18 mouse cellular contexts compared by ENCODE assay signal in the genomic region with DNA sequence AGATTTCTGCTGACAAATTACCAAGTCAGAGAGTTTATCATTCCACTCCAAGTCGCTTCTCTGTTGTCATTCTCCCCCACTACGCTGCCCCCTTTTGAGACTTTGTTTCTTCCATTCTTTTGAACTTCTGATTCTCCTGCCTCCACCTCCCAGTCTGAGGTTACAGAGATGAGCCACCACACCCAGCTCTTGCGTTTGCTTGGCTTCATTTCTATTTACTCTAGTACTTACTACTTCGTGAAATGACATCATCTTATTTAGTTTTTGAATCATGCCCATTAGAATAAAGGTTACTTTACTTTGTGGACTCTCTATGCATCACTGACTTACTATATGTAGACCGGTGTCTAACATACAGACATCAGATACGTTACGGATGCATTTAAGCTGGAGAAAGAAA. TPM values are rescaled to one million over a fixed set of nuclear protein-coding genes. Genes with fewer than 3 reads are reported as not detected.
A peak's percentile ranks its signal among the peaks of the same experiment; 100 is the strongest.
DNase-seq lines count a peak whose midpoint lies in the region; ATAC-seq and TF ChIP-seq lines count a peak whose summit lies in the region.
"Had no signal": no experiment of that assay in that cellular context is flagged by ENCODE, and none has a peak within 500 bp of the region (broad histone marks: within the 10 kb centered on the region; RNA-seq: fewer than 3 reads in every experiment).

No protein-coding gene starts in this region.

- no peak for TF ChIP-seq POLR2A in liver, adult 2 months (IDR thresholded peaks at IDR 0.05; ENCODE audit: extremely low read depth, insufficient read depth, low read length)

- no peaks in the 10 kb centered on the region for H3K9me3 ChIP-seq in liver, embryonic 12.5 days (replicated peaks)
- H3K9me3 ChIP-seq in stomach, postnatal 0 days (ENCODE audit: control insufficient read depth, low read length), result no peaks in the 10 kb centered on the region
- H3K9me3 ChIP-seq: embryonic facial prominence, embryonic 12.5 days; heart, embryonic 12.5 days; hindbrain, embryonic 10.5 days had no signal

- no peaks in the 10 kb centered on the region for H3K27me3 ChIP-seq in liver, adult 2 months (ENCODE audit: control insufficient read depth, insufficient read depth, low read length)
- no peaks in the 10 kb centered on the region for H3K27me3 ChIP-seq in liver, embryonic 12.5 days (replicated peaks)
- no peaks in the 10 kb centered on the region for H3K27me3 ChIP-seq in stomach, postnatal 0 days (ENCODE audit: control insufficient read depth, insufficient read depth, low read length)
- H3K27me3 ChIP-seq: embryonic facial prominence, embryonic 12.5 days; heart, embryonic 12.5 days had no signal

- 51% methylated on average over 7 of the region's 7 CpGs for WGBS in liver, adult 2 months
- WGBS in liver, embryonic 12.5 days (ENCODE audit: insufficient replicate concordance), result 73% methylated on average over 7 of the region's 7 CpGs
- WGBS in stomach, postnatal 0 days, result 57% methylated on average over 7 of the region's 7 CpGs

- peaks cover 22% of the 10 kb centered on the region; the same call in 1 of the 2 replicates for H3K79me2 ChIP-seq in liver, adult 2 months (ENCODE audit: control insufficient read depth, insufficient read depth, low read length)

- no peak overlapping the region for H3K4me3 ChIP-seq in liver, adult 2 months (ENCODE audit: insufficient read depth, low read depth, low read length)
- H3K4me3 ChIP-seq in liver, embryonic 12.5 days, result no peak overlapping the region
- no peak overlapping the region for H3K4me3 ChIP-seq in stomach, postnatal 0 days (ENCODE audit: low read depth, low read length)
- H3K4me3 ChIP-seq: embryonic facial prominence, embryonic 12.5 days; heart, embryonic 12.5 days; hindbrain, embryonic 10.5 days had no signal

- no peak overlapping the region for H3K9ac ChIP-seq in liver, adult 2 months (ENCODE audit: low read depth, low read length)
- no peak overlapping the region for H3K9ac ChIP-seq in liver, embryonic 12.5 days
- no peak overlapping the region for H3K9ac ChIP-seq in stomach, postnatal 0 days (ENCODE audit: low read length)
- H3K9ac ChIP-seq: embryonic facial prominence, embryonic 12.5 days; heart, embryonic 12.5 days; hindbrain, embryonic 14.5 days had no signal

- no peak for TF ChIP-seq EP300 in stomach, postnatal 0 days (optimal IDR thresholded peaks at IDR 0.05)

- H3K36me3 ChIP-seq in liver, adult 2 months (ENCODE audit: control insufficient read depth, insufficient read depth, low read length), result no peaks in the 10 kb centered on the region
- H3K36me3 ChIP-seq in liver, embryonic 12.5 days, result peaks cover 25% of the 10 kb centered on the region
- H3K36me3 ChIP-seq in stomach, postnatal 0 days (ENCODE audit: control insufficient read depth, insufficient read depth, low read length), result peaks cover 2% of the 10 kb centered on the region; the same call in 1 of the 2 replicates

- no peak overlapping the region for H3K27ac ChIP-seq in liver, adult 2 months (replicated peaks; ENCODE audit: insufficient read depth, low read depth, low read length)
- no peak overlapping the region for H3K27ac ChIP-seq in liver, embryonic 12.5 days
- no peak overlapping the region for H3K27ac ChIP-seq in stomach, postnatal 0 days (replicated peaks)
- H3K27ac ChIP-seq: embryonic facial prominence, embryonic 12.5 days; hindbrain, embryonic 10.5 days; hindbrain, embryonic 14.5 days had no signal

- no peak for TF ChIP-seq CTCF in liver, adult 2 months (IDR thresholded peaks at IDR 0.05; ENCODE audit: low read depth, low read length)
- no peak for TF ChIP-seq CTCF in stomach, postnatal 0 days (IDR thresholded peaks at IDR 0.05; ENCODE audit: low read depth)

- H3K4me1 ChIP-seq in liver, adult 2 months (ENCODE audit: control insufficient read depth, insufficient read depth, low read length), result peaks cover 11% of the 10 kb centered on the region
- H3K4me1 ChIP-seq in liver, embryonic 12.5 days, result peaks cover 40% of the 10 kb centered on the region
- H3K4me1 ChIP-seq in stomach, postnatal 0 days (replicated peaks; ENCODE audit: control insufficient read depth, insufficient read depth), result no peaks in the 10 kb centered on the region
- H3K4me1 ChIP-seq: embryonic facial prominence, embryonic 12.5 days; hindbrain, embryonic 10.5 days had no signal

- DNase-seq in liver, adult 2 months (ENCODE audit: extremely low read depth, low read depth, low spot score), result peak; percentile 59
- DNase-seq in CD4-positive, CD25-positive, alpha-beta regulatory T cell, adult 2 months (ENCODE audit: low read depth, low spot score), result peak; percentile 47
- DNase-seq in NIH3T3 (ENCODE audit: low read depth), result peak; percentile 6
- DNase-seq in stomach, postnatal 0 days (ENCODE audit: low spot score), result no peak
- no peak for DNase-seq in adrenal gland, adult (ENCODE audit: inconsistent age in 2 of 2, low spot score in 1 of 2)
- DNase-seq in layer of hippocampus, postnatal 10 days (ENCODE audit: low spot score in 2 of 2), result no peak
- DNase-seq: adrenal gland, postnatal 10 days; cerebellum, adult 11 months; cerebellum, adult 8-10 months; cerebellum, postnatal 14 days; embryo, embryonic 11 days; gastrocnemius, postnatal 10 days had no signal

- no peak for ATAC-seq in liver, embryonic 12.5 days
- ATAC-seq in stomach, postnatal 0 days (ENCODE audit: low FRiP score, low TSS enrichment), result peak; percentile 74
- ATAC-seq: forebrain, embryonic 16.5 days had no signal

- H3K4me2 ChIP-seq in liver, embryonic 12.5 days, result no peak overlapping the region
- no peak overlapping the region for H3K4me2 ChIP-seq in stomach, postnatal 0 days (replicated peaks; ENCODE audit: low read depth)
- H3K4me2 ChIP-seq: embryonic facial prominence, embryonic 12.5 days; heart, embryonic 12.5 days; hindbrain, embryonic 14.5 days had no signal

RNA-seq across cellular contexts. Expression of a gene that starts 8.7 kb away (rescaled TPM):
- 6.7 and 6.8 TPM in 2 replicates for total RNA-seq in liver, adult 2 months (2014; rRNA removed)
- 9.0 and 9.2 TPM in 2 replicates for polyA plus RNA-seq in liver, adult 2 months (2012; rRNA removed)
- 21.1 and 25.6 TPM in 2 replicates for polyA plus RNA-seq in liver, embryonic 12.5 days (2016; fragmentation: Nextera tagmentation; extraction: Ambion mirVana)
- polyA plus RNA-seq in stomach, postnatal 0 days (2015; fragmentation: Nextera tagmentation; extraction: Ambion mirVana), result 9.9 and 10.4 TPM in 2 replicates
- 10 to 100 TPM; 16.3 to 23.3 TPM for total RNA-seq in layer of hippocampus, postnatal 10 days (2021)

Comparison
In these comparisons a context has a peak if more than half of its experiments do, and no peak if none do; other contexts are left out.
1. DNase-seq: peak in liver, adult 2 months (single experiment), CD4-positive, CD25-positive, alpha-beta regulatory T cell, adult 2 months (single experiment) and NIH3T3 (single experiment); none in stomach, postnatal 0 days (single experiment), adrenal gland, adult (0 of 2) and layer of hippocampus, postnatal 10 days (0 of 2).